Mouse (Mus musculus) myocyte (in vitro differentiated cells): ENCODE measurements around the gene Gm21969.

ENCODE experiments used
- CEBPB ChIP-seq: IDR thresholded peaks from 2 replicates; pipeline ENCODE4 v1.6.1; 2011; ENCODE audit warnings: mild to moderate bottlenecking, moderate library complexity; ENCODE audit not compliant: poor library complexity, insufficient read depth, severe bottlenecking
- E2F4 ChIP-seq: IDR thresholded peaks from one replicate; pipeline ENCODE4 v1.6.1; 2011; ENCODE audit warnings: mild to moderate bottlenecking, control low read depth, moderate library complexity; ENCODE audit not compliant: insufficient read depth
- MAX ChIP-seq: IDR thresholded peaks from one replicate; pipeline ENCODE4 v1.6.1; 2011; ENCODE audit warnings: low read depth, mild to moderate bottlenecking, control low read depth
- MYOD1 ChIP-seq, 3 experiments: IDR thresholded peaks; one replicate each; pipeline ENCODE4 v1.6.1; 2011; ENCODE audit warnings: control low read depth in 2 of 3, low read depth in 2 of 3, mild to moderate bottlenecking in 2 of 3, moderate library complexity in 1 of 3; ENCODE audit not compliant: insufficient read length in 2 of 3, control insufficient read depth in 1 of 3
- MYOG ChIP-seq, 3 experiments: IDR thresholded peaks; one replicate each; pipeline ENCODE4 v1.6.1; 2011; ENCODE audit warnings: control low read depth in 2 of 3, low read depth in 2 of 3, mild to moderate bottlenecking in 2 of 3; ENCODE audit not compliant: insufficient read length in 2 of 3, control insufficient read depth in 1 of 3, insufficient read depth in 1 of 3
- POLR2A ChIP-seq: IDR thresholded peaks from one replicate; pipeline ENCODE4 v1.6.1; 2011; ENCODE audit warnings: low read depth, mild to moderate bottlenecking, control low read depth, moderate library complexity; ENCODE audit not compliant: insufficient read length
- POLR2AphosphoS2 ChIP-seq: IDR thresholded peaks from one replicate; pipeline ENCODE4 v1.6.1; 2011; ENCODE audit warnings: low read depth, control low read depth; ENCODE audit not compliant: insufficient read length
- REST ChIP-seq: IDR thresholded peaks from one replicate; pipeline ENCODE4 v1.6.1; 2011; ENCODE audit warnings: mild to moderate bottlenecking, control low read depth, moderate library complexity; ENCODE audit not compliant: insufficient read depth, insufficient read length
- SRF ChIP-seq: IDR thresholded peaks from one replicate; pipeline ENCODE4 v1.6.1; 2011; ENCODE audit warnings: low read depth; ENCODE audit not compliant: control insufficient read depth, insufficient read length
- TCF3 ChIP-seq: IDR thresholded peaks from one replicate; pipeline ENCODE4 v1.6.1; 2011; ENCODE audit warnings: low read depth, control low read depth; ENCODE audit not compliant: insufficient read length
- USF1 ChIP-seq: IDR thresholded peaks from one replicate; pipeline ENCODE4 v1.6.1; 2011; ENCODE audit warnings: low read depth, mild to moderate bottlenecking, control low read depth, moderate library complexity

DNA sequence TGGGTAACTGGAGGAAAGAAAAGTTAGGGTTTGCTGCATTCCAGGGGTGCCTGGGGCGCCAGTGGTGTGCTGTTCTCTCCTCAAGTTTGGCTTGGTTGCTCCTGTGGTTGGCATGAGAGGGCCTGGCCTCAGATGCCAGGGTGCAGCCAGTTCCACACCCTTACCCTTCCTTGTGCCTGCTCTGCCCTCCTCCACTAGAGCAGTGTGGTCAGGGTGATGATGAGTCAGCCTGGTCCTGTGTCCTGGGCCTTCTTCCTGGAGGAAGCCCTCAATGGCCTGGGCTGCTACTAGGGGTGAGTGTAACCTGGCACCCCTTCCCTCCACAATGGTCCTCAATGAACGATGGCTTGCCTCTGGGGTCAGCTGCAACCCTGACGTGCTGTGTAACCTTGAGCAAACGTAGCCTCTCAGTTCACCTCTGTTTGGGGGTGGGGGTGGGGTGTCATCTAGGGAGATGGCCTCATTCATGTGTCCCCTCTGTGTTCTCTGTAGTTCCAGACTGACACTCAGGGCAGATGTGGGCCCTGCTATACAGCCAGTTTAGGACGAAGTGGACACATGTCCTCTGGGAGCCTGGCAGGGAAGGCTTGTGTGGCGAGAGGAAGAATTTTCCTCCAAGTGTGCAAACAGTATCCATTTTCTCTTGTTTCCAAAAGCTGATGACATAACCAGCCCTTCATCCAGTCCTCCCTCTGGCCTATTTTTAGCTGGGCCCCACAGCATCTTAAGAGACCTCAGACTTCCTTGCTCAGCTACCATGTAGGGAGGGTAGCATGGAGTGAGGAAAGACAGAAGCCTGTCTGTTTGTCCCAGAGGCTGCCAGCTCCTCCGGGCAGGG lies 1.2 kb upstream of the Gm21969 start:
- TF ChIP-seq MYOD1 (IDR thresholded peaks at IDR 0.05; ENCODE audit: control insufficient read depth in 1 of 3, insufficient read length in 2 of 3, low read depth in 2 of 3) (peak in 1 of 3 experiments; percentile 53), POLR2A (peak; percentile 48), SRF (peak; percentile 11), CEBPB (no peak), USF1 (no peak), E2F4 (no peak), MAX (no peak), MYOG (IDR thresholded peaks at IDR 0.05; ENCODE audit: control insufficient read depth in 1 of 3, insufficient read depth in 1 of 3, insufficient read length in 2 of 3, low read depth in 2 of 3) (peak in 2 of 3 experiments; percentile 37 to 78), TCF3 (no peak), POLR2AphosphoS2 (no peak), REST (no peak)
